Mouse (Mus musculus) adipose tissue, adult 10 weeks (tissue): Measurements from ENCODE around the gene Lta. TPM values are rescaled to one million over a fixed set of nuclear protein-coding genes. Genes with fewer than 3 reads are reported as not detected.

Experiments used
- polyA plus RNA-seq: library from polyadenylated mRNA; stranded (reverse); fragments of 350-450 nt; fragmentation: Illumina TruSeq; extraction: RNeasy Lipid Tissue Mini Kit (QIAGEN cat#74804); gene quantifications from one replicate; pipeline ENCODE4 v1.2.3, GENCODE M21; 2014; ENCODE audit warnings: low read depth, low replicate concordance

Lta gene
- not detected for polyA plus RNA-seq

DNA sequence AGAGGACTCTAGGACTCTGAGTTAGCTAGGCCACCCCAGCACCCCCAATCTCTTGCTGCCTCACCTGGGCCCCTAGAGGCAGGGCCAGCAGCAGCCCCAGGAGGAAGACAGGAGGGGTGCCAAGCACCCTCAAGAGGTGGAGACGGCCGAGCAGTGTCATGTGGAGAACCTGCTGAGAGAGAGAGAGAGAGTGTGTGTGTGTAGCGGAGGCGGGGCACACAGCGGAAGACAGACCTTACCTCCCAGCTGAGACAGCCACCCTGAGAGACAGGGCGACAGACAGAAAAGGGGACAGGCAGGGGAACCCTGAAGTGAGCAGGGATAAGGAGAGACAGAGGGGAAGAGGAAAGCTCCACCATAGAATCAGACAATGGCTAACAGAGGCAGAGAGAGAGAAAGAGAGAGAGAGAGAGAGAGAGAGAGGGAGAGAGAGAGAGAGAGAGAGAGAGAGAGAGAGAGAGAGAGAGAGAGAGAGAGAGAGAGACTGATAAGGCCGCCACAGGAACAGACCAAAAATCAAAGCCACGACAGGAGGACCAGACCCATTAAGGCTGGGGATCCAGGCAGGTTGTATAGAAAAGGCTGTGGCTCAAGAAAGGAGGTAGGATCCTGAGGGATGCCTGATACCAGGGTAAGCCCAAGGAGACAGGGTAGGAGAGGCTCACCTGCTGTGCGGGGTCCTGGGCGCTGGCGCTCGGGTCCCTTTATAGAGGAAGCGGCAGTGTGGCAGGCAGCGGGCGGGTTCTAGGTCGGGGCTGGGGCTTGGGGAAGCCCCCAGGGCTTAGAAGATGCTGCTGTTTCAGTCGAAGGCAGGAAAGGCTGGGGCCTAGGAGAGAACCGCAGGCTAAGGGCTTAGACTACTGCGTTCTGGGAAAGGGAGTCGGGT, at the start of gene Lta:
Lta (minus strand) TSS at position 858 of the 886 bp plus-strand sequence.

GRCm38 (mm10) chr17:35241305-35242014, 36.3 kb upstream of the Lta start, which contains the start of gene Ddx39b:
Ddx39b (plus strand) TSS chr17:35241746.

DNA sequence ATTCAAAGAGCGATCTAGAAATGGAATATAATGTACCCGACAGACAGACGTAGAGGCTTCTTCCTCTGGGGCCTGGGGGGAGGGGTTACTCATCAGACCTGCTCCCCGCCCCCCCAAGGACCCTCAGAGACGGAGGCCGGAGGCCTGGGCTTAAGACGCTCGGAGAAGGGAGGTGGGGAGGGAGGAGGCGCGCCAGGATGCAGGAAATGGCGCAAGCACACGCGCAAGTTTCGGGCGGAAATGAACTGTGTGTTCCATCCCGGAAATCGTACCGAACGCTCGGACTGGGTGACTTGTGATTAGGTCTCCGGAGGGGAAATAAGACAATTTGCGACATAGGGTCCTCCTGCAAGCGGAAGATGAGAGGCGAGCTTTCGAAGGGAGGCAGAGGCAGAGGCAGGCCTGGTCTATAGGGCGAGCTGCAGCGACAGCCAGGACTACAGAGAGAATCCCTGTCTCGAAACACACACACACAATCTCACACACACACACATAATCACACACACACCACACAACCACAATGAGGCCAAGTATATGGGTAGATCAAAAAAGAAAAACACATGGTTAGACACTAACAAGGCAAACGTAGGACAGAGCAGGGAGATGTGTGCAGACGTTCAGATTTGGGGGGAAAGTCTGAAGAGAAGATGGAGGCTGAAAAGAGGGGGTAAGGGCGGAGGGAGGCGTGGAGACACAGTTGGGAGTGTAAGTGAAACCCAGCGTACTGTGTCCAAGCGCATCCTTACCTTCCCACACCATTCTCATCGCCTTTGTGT, 30.7 kb upstream of the Lta start, which contains the start of gene Nfkbil1:
Nfkbil1 (minus strand) TSS at position 179 of the 776 bp plus-strand sequence.

GRCm38 (mm10) chr17:35233114-35233980, 28.2 kb upstream of the Lta start, which contains the start of gene Atp6v1g2:
Atp6v1g2 (plus strand) TSS chr17:35233660.

DNA sequence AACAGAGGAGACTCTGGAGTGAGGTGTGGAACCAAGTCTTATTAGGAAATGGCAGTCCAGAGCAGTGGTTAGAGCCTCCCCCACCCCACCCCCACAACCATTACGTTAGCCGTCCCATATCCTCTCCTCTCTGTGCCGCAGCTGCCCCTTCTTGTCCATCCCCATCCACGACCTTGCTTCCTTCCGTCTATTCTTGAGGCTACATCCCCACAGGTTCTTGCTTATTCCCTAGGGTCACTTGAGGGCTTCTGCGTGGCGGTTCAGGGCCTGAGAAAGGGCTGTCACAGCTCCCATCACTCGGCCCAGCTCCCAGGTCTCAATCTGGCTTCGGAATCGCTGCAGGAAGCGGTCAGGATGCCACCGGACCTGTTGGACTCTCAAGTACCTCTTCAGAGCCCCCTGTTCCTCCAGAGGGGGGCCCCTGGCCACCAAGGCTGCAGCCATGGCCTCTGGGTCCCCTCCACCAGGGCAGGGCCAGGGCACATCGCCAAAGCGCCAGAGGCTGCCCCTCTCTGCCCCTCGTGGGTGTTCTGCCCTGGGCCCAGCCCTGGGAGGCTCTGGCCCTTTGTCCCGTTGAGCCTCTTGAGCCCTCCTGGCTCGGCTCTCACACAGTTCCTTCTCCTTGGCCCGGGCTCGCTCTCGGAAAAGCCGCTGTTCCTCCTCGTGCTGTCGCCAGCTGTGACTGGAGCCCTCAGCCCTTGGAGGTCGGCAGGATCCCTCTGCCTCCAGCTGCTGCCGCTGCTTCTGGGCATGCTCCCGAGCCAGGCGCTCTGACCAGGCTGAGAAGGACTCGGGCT, 15.2 kb upstream of the Lta start, which contains the start of gene Gm16181:
Gm16181 (plus strand) TSS at position 679 of the 797 bp plus-strand sequence.

GRCm38 (mm10) chr17:35201787-35202186, 3.4 kb downstream of the Lta start, which contains the start of gene Tnf:
Tnf (minus strand) TSS chr17:35202007.

DNA sequence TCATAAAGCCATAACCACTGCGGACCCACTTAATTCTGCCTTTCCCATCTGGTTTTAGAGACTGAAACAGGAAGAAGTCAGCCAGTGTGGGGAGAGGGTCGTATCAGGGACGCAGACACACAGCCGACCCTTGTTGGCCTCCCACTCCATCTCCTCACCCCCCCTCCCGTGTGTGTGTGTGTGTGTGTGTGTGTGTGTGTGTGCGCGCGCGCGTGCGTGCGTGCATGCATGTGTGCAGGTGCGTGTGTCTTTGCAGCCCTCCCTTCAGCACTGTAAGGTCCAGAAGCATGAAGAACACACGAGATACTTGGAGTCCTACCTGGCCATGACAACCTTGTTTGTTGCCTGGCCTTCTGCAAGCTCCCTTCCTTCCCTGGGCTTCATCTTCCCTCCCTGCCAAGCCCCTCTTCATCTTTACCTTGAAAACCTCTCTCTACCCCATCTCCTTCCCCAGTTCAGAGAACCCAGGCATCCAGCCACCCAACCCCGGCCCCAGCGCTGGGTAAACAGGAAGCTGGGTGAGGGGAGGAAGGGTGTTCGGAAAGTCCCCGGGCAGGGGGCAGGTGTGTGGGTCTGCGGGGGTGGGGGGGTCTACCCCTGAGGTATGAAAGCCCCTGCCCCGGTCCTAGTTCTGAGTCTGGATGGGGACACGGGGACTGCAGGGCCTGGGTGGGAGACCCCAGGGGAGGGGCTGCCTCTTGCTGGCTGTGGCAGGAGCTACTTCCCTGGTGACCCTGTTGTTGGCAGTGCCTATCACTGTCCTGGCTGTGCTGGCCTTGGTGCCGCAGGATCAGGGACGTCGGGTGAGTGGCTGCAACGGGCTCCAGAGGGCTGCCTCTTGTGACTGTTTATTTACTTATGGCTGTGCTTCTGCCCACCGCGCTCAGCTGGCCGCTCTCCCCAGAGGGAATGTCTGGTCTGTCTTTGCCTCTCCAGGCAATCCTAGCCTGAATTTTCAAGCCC, 11.0 kb downstream of the Lta start, which contains the start of gene Ltb:
Ltb (plus strand) TSS at position 559 of the 963 bp plus-strand sequence.

DNA sequence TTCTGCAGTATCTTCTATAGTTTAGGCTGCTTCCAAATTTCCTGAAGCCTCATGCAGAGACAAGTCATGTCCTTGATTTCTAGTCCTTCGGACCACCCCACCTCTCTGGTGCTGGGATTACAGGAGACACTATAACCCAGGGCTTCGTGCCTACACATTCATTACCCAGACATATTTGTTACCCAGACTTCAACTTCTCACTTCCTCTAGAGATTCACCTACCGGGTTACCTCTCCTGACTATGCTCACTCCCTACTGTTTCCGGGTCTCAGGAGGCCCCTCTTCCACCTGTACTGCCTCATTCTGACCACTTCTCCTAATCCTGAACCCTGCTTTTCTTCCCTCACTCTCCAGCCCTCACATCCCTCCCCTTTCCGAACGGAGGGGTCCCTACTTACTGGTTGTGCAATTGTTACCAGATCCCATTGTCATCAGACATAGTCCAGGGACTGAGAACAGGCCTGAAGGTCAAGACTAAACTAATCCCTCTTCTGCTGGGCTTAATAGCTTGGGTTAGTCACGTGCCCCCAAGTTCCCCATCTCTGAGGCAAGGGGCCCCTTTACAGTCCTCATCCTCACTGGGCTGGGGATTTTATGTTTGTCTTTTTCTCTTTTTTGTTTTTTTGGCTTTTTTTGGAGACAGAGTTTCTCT, 17.1 kb downstream of the Lta start, which contains the start of gene Lst1:
Lst1 (minus strand) TSS at position 481 of the 652 bp plus-strand sequence.

GRCm38 (mm10) chr17:35175968-35176367, 29.2 kb downstream of the Lta start, which contains the start of gene Aif1:
Aif1 (minus strand) TSS chr17:35176068.

DNA sequence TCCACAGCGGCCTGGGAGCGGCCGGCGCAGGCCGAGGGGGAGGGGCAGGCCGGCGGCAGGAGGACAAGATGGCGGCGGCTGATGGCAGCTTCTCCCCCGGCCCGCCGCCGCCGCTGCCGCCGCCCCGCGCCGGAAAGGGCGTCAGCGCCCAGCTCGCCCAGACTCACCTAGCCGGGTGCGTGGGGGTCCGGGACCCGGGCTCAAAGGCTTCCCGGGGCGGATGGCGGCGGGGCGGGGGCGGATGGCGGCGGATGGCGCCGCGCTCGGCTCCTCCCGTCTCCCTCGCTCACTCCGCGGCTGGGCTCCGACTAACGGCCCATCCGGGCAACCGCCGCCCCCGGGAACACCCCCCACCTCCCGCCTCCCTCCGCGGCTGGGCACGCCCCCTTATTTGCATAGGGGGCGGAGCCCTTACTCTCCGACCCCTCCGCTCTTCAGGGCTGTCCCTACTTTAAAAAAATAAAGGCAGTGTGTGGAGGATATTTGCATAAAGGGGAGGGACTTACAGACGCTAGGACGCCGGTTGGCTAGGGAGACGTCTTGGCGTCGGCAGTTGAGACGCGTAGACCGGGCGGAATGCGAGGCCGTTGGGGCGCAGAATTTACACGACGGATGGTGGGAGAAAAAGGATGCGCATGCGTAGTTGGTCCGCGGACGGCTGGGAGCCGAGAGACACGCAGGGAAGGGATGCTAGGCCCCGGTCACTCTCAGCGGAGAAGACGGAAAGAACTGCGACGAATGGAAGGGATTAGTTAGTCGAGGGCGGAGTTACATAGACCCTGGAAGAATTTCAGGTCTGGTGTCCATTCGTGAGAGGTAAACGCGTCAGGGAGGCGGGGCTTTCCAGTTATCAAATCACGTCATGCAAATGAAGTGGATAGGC, 40.3 kb downstream of the Lta start, which contains the start of gene Prrc2a:
Prrc2a (minus strand) TSS at position 330 of the 883 bp plus-strand sequence.

Other genes starting within 250 kb of the Lta start
- gene Hspa1b, start 246.1 kb downstream of the Lta start, polyA plus RNA-seq, result 47.9 TPM
- not detected for gene Gm20481, start 235.4 kb downstream of the Lta start, polyA plus RNA-seq
- 24.3 TPM for gene Hspa1a, start 233.2 kb downstream of the Lta start, polyA plus RNA-seq
- 12.0 TPM for gene Hspa1l, start 232.6 kb downstream of the Lta start, polyA plus RNA-seq
- 23.4 TPM for gene Lsm2, start 223.5 kb downstream of the Lta start, polyA plus RNA-seq
- 62.8 TPM for gene Vars, start 204.4 kb downstream of the Lta start, polyA plus RNA-seq
- 0.96 TPM for gene Vwa7, start 188.8 kb downstream of the Lta start, polyA plus RNA-seq
- gene Sapcd1, start 177.3 kb downstream of the Lta start, polyA plus RNA-seq, result 2.9 TPM
- 4.2 TPM for gene Msh5, start 158.6 kb downstream of the Lta start, polyA plus RNA-seq
- gene Clic1, start 155.4 kb downstream of the Lta start, polyA plus RNA-seq, result 127 TPM
- 43.7 TPM for gene Ddah2, start 146.3 kb downstream of the Lta start, polyA plus RNA-seq
- 2.2 TPM for gene Ly6g6c, start 140.0 kb downstream of the Lta start, polyA plus RNA-seq
- 2.4 TPM for gene Mpig6b, start 139.2 kb downstream of the Lta start, polyA plus RNA-seq
- 8.2 TPM for gene Ly6g6e, start 128.4 kb downstream of the Lta start, polyA plus RNA-seq
- gene Ly6g6d, start 127.3 kb downstream of the Lta start, polyA plus RNA-seq, result 14.6 TPM
- not detected for gene Ly6g6f, start 119.7 kb downstream of the Lta start, polyA plus RNA-seq
- gene Abhd16a, start 116.1 kb downstream of the Lta start, polyA plus RNA-seq, result 106 TPM
- 1,353 TPM for gene Ly6g5c, start 97.1 kb downstream of the Lta start, polyA plus RNA-seq
- 1,252 TPM for gene Ly6g5b, start 89.9 kb downstream of the Lta start, polyA plus RNA-seq
- 14.5 TPM for gene Gpank1, start 83.9 kb downstream of the Lta start, polyA plus RNA-seq
- gene Csnk2b, start 83.3 kb downstream of the Lta start, polyA plus RNA-seq, result 234 TPM
- gene D17H6S53E, start 79.0 kb downstream of the Lta start, polyA plus RNA-seq, result 15.2 TPM
- gene Apom, start 73.3 kb downstream of the Lta start, polyA plus RNA-seq, result not detected
- 130 TPM for gene Bag6, start 70.2 kb downstream of the Lta start, polyA plus RNA-seq
- gene Prrc2a, start 40.5 kb downstream of the Lta start, polyA plus RNA-seq, result 229 TPM
- gene Aif1, start 29.3 kb downstream of the Lta start, polyA plus RNA-seq, result 21.1 TPM
- gene Lst1, start 16.9 kb downstream of the Lta start, polyA plus RNA-seq, result 11.5 TPM
- 1.9 TPM for gene Ltb, start 10.9 kb downstream of the Lta start, polyA plus RNA-seq
- gene Tnf, start 3.3 kb downstream of the Lta start, polyA plus RNA-seq, result 0.61 TPM
- gene Gm16181, start 15.5 kb upstream of the Lta start, polyA plus RNA-seq, result 1.2 TPM
- 22.6 TPM for gene Atp6v1g2, start 28.3 kb upstream of the Lta start, polyA plus RNA-seq
- 16.9 TPM for gene Nfkbil1, start 30.4 kb upstream of the Lta start, polyA plus RNA-seq
- gene Ddx39b, start 36.4 kb upstream of the Lta start, polyA plus RNA-seq, result 177 TPM
- 739 TPM for gene H2-D1, start 57.4 kb upstream of the Lta start, polyA plus RNA-seq
- not detected for gene H2-Q1, start 115.1 kb upstream of the Lta start, polyA plus RNA-seq
- 3.6 TPM for gene H2-Q2, start 136.9 kb upstream of the Lta start, polyA plus RNA-seq
- 52.9 TPM for gene H2-Q4, start 174.3 kb upstream of the Lta start, polyA plus RNA-seq
- gene H2-Q6, start 219.5 kb upstream of the Lta start, polyA plus RNA-seq, result 27.5 TPM
- gene H2-Q7, start 233.8 kb upstream of the Lta start, polyA plus RNA-seq, result 30.0 TPM